Mouse (Mus musculus) left cerebral cortex, adult 2 months (tissue): ENCODE results near the gene Gm21750. TPM values are rescaled to one million over a fixed set of nuclear protein-coding genes. Genes with fewer than 3 reads are reported as not detected.
"Not testable (repeated sequence)": the region's sequence is repeated elsewhere in the genome, so short reads cannot be mapped to it uniquely, and the experiment has no call there.

ENCODE experiments used
- DNase-seq, 2 experiments: peaks; one replicate each; pipeline ENCODE4 v3.0.0; 2021 to 2022; ENCODE audit warnings: low spot score in 2 of 2, mixed read lengths in 1 of 2; ENCODE audit errors: extremely low spot score in 1 of 2
- H3K27ac ChIP-seq: fragments of 200-600 bp; 2 replicates; pipeline ENCODE4 v1.8.1; 2022
- H3K4me3 ChIP-seq: fragments of 200-600 bp; 2 replicates; pipeline ENCODE4 v1.8.1; 2022
- CTCF ChIP-seq: fragments of 200-600 bp; IDR thresholded peaks from 2 replicates; pipeline ENCODE4 v1.8.1; 2022; ENCODE audit warnings: antibody characterized with exemption, mild to moderate bottlenecking, moderate library complexity
- intact Hi-C: fragments of 180-260 bp; cut with DNase I; formaldehyde crosslinking; loops from one replicate; pipeline ENCODE4 v1.15.1; 2025
- long read RNA-seq, 2 experiments: library from polyadenylated mRNA; stranded (forward); transcript quantifications; one replicate each; pipeline ENCODE4 v2.0.0; 2021; ENCODE audit warnings: borderline mapping rate in 2 of 2
- total RNA-seq, 2 experiments: library from RNA; stranded (reverse); gene quantifications; 2 replicates each; pipeline ENCODE4 v1.2.3; 2021

Gene Gm21750
- under 1 TPM in 1 of 2 experiments, not detected in 1; 0.37 TPM for total RNA-seq
- long read RNA-seq, experiment 1 = 0 reads
- long read RNA-seq, experiment 2 = 0 reads

- H3K4me3 ChIP-seq, H3K27ac ChIP-seq, intact Hi-C loops, DNase-seq: not testable (repeated sequence)
These were observed at the start of gene Gm21750 for GRCm38 (mm10) chr14:73660925-73661324. Gm21750 (plus strand) TSS chr14:73661225.

DNA sequence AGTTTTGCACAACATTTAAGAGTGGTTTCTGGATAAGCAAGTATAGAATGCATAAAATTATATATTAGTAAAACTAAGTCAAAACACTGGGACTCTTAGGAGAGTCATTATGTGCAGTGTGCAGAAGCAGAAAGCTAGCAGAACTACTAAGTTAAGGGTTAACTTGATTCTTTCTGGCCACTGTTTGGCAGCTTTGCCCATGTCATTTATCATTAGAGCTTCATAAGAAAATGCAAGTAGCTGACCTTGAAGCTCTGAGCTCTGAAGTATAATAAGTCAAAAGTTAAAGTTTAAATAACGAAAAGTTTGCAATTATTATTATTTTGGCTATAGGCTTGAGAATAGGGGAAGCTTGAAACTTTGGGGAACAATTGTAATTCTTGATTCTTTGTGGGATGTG is 46.1 kb upstream of the Gm21750 start:
- intact Hi-C loops = not testable (repeated sequence)

DNA sequence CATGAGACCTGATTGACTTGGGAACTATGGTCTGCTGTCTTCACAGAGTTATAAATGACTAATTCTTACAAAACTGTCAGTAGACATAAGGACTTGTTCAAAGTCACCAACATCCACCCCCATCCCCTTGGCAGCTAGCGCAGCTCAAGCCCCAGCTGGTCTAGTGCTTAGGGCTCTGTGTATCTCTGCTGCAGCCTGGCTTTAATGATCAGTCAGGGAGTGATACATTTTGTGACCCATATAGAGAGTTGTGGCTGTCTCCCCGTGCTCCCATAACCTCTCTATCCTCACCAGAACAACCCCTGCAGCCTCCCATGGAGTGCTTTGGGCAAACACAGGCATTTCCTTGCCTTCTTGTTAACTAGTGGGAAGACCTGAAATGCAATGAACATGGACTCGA is 40.1 kb upstream of the Gm21750 start:
- TF ChIP-seq CTCF = no peak

More for the DNA sequence above, 46.1 kb upstream of the Gm21750 start:
- DNase-seq, H3K27ac ChIP-seq, H3K4me3 ChIP-seq: not testable (repeated sequence)

DNA sequence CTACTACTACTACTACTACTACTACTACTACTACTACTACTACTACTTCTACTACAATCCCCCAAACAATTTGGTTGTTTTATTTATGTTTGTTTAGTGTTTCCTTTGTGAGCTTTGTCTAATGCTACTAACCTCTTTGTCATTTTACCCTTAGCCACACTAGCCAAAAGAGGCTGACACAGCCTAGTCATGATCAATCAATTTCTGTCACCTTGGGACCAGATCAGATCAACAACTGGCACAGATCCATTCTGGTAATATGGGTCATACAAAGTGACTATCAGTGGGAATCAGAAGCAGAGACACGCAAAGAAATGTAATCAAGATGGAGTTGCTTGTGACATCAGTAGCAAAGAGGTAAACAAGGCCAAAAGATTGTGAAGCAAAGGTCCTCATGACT is 38.0 kb upstream of the Gm21750 start:
- Histone ChIP-seq H3K4me3 (no peak overlapping the region), H3K27ac (no peak overlapping the region)
- TF ChIP-seq CTCF = no peak
- intact Hi-C loops = no loop called here
- no peak for DNase-seq

More for the DNA sequence above, 40.1 kb upstream of the Gm21750 start:
- intact Hi-C loops = no loop called here
- Histone ChIP-seq H3K4me3 (no peak overlapping the region), H3K27ac (peak overlapping the region; percentile 32; the same call in 1 of the 2 replicates)
- peak in 1 of 2 experiments; percentile 18 for DNase-seq

DNA sequence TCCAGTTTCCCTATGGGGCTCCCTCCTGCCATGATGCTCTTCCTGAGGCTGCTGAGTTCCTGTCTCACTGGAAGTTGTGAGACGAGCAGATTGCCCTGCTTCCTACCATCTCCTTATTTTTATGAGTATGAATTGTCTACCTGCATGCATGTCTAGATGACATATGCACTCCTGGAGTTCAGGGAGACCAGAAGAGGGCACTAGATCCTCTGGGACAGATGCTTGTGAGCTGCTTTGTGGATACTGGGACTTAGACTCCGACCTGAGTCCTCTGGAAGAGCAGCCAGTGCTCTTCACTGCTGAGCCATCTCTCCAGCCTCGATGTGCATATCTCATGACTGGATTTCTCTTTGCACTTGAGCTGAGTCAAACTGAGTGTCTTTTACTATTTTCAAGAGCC is 35.6 kb upstream of the Gm21750 start:
- intact Hi-C loops = no loop called here
- Histone ChIP-seq H3K27ac (no peak overlapping the region), H3K4me3 (no peak overlapping the region)
- no peak for DNase-seq
- peak; percentile 25 for TF ChIP-seq CTCF

DNA sequence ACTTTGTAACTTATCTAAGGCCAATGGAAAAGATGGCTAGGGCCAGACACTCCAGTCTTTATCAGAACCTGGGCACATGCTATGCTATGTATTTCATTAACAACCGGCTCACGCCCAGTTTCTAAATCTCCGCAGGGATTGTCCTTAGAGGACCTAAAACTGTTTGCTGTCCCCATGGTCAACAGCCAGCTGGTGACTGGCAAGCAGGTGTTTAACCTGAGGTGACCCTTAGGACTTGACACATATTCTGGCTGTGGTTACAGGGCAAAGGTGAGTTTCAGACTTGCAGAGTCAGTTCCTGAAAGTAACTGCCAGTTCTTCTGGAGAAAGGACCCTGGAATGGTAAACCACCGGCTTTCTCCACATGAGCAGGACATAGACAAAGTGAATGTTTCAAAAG is 29.5 kb upstream of the Gm21750 start:
- no peak for TF ChIP-seq CTCF
- no peak for DNase-seq
- intact Hi-C loops = no loop called here
- Histone ChIP-seq H3K4me3 (no peak overlapping the region), H3K27ac (no peak overlapping the region)

DNA sequence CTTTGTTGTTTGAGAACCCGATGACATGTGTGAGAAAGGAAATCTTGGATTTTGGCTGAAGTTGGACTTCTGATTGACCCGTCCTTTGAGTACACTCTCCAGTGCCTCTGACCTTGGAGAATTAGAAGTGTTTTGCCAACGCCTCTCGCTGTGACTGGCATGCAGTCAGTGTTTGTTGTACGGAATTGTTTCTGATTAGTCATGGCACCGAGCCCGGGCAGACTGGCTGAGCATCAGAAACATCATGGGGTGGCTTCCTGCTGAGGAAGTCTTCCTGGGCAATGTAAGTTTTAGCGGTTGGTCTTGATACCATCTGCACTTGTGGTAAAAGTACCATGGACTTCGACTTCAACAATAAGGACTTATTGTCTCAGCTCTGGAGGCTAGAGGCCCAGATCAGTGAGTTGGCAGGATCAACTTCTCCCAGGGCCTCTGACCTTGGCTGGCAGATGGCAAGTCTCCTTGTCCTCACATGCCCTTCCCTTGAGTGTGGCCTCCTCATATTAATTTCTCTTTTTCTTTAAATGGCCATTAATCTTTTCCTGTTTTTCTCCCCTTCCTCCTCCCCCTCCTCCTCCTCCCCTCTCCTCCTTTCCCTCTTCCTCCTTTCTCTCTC is 28.3 kb upstream of the Gm21750 start:
- Histone ChIP-seq H3K27ac (no peak overlapping the region), H3K4me3 (no peak overlapping the region)
- intact Hi-C loops = no loop called here
- DNase-seq = peak; percentile 18 to 37
- TF ChIP-seq CTCF = no peak

- no peak for DNase-seq
- no peak overlapping the region for H3K27ac ChIP-seq
- TF ChIP-seq CTCF = no peak
- intact Hi-C loops = no loop called here
- H3K4me3 ChIP-seq = no peak overlapping the region
These were observed 26.7 kb upstream of the Gm21750 start for GRCm38 (mm10) chr14:73634356-73634755.

GRCm38 (mm10) chr14:73637460-73637859 is 23.6 kb upstream of the Gm21750 start:
- H3K27ac ChIP-seq = no peak overlapping the region
- no peak for DNase-seq
- intact Hi-C loops = no loop called here
- no peak; the same call in 1 of the 2 replicates for TF ChIP-seq CTCF
- no peak overlapping the region for H3K4me3 ChIP-seq

DNA sequence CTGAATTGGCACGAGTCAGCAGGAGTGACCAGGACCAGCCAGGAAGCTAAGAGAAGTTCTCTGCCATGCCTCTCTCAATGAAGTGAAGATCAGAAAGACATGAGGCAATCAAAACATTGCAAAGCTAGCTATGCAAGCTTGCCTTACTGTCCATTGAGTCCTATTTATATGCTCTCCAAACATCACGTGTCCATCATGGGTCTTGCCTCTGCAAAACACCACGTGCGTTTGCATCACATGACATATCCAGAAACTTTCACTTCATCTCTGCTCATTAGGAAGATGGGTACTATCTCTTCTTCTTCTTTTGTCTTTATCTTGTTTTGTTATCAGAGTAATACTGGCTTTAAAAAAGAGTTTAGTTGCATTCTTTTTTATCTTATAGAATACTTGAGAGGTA is 10.8 kb upstream of the Gm21750 start:
- Histone ChIP-seq H3K4me3 (no peak overlapping the region), H3K27ac (no peak overlapping the region)
- DNase-seq = no peak
- no peak for TF ChIP-seq CTCF
- intact Hi-C loops = no loop called here

DNA sequence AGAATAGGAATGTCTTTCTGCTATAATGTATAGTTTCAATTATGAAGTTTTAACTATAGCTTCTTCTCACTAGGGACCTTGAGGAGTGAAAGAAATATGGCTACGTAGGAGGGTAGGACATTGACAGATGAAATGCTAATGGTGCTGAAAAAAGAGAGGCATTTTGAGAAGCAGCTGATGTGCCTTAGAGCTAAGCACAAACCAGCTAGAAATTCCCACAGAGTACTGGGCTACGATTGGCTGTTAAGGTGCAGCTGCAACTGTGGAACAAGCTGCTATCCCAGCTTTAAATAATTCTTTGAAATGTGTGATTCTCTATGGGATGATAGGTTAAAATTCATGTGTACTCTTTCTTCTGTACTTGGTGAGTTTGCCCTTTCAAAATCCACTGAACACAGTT is 9.1 kb downstream of the Gm21750 start:
- Histone ChIP-seq H3K27ac (no peak overlapping the region), H3K4me3 (no peak overlapping the region)
- DNase-seq = no peak
- intact Hi-C loops = no loop called here
- no peak for TF ChIP-seq CTCF

DNA sequence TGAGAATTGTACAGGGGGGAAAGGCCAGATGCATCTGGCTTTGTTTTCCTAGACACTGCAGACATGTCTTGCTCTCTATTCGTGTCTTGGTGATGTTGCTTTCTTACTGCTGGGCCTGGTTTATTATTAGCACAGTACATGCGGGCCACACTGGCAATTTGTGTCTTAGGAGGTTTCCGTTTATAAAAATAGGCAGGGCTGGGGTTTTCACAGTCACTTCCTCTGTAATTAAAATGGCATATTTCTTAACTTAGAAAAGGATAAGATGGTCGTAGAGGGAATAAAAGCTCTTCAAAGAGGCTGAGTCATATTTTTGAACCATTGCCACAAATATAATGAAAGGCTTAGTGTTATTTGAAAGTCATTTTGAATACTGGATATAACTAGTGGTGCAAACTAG is 26.7 kb downstream of the Gm21750 start:
- no peak for TF ChIP-seq CTCF
- Histone ChIP-seq H3K27ac (peak overlapping the region; percentile 69), H3K4me3 (no peak overlapping the region)
- DNase-seq = no peak
- intact Hi-C loops = loop anchor here (1.0 kb wide), 1 partner anchor 956 kb away; no protein-coding TSS in a partner anchor

DNA sequence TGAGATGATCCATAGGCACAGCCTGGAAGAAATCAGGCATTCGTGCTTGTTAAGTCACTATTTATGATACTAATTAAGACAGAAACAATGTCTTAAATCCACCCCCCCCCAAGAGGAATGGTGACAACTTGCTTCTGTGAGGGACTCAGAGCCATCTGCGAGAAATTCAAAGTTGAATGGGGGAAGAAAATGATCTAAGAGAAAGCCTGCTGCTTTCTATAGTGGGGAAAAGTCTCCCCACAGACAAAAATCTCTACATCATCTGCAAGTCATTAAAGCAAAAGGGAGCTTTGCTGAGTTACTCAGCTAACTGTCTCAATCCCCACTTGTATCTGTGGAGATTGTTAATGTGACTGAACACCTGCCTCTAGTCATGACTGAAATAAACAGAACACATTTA is 27.4 kb downstream of the Gm21750 start:
- no peak for TF ChIP-seq CTCF
- H3K27ac ChIP-seq = no peak overlapping the region
- no peak overlapping the region for H3K4me3 ChIP-seq
- intact Hi-C loops = loop anchor here (1.0 kb wide), 1 partner anchor 955 kb away; no protein-coding TSS in a partner anchor
- no peak for DNase-seq
